Mouse (Mus musculus): ENCODE data around the gene Sik2.

Sik2 gene

DNA sequence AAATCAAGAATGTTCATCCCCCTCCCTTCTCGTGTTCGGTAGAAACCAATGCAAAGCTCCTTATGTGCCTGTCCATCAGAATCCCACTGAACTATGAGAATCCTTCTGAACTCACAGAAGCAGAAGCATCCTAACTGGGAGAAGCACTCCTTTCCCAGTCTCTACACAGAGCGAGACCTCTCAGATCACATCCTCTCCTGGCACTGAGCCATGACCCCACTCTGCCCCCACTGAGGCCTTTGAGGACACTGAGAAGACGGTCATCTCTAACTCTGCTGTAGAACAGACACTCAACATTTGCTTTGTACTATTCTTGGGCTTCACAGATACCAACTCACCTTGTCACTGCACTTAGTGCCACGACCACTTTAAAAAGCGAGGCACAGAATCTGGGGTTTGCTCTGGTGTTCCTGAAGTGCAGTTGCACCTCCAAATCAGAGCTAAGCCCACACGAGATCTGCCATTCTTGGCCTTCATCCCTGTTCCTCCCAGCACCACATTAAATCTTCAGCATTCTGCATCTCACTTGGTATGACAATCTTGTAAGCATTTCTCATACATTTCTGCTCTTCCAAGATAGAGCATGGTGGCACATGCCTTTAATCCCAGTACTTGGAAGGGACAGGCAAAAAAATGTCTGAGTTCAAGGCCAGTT, 96.9 kb downstream of the Sik2 start:
- no peak for DNase-seq

DNA sequence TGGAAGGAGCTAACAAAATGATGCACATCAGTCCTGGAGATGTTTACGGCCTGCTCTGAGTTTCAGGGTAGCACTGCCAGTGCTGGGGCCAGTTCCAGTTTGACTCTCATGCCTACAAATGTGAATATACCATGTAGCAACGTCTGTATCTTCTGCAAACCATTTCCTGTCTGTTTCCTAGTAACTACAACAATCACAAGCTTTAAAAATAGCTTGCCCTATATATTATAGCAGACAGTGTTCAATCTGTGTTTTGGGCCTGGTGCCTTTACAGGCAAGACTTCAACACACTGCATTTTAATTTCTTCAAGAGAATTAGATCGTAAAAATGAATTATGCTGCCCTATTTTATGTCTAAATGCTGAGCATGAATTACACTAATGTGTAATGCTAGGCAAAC, 103.6 kb downstream of the Sik2 start:
- DNase-seq: no peak

DNA sequence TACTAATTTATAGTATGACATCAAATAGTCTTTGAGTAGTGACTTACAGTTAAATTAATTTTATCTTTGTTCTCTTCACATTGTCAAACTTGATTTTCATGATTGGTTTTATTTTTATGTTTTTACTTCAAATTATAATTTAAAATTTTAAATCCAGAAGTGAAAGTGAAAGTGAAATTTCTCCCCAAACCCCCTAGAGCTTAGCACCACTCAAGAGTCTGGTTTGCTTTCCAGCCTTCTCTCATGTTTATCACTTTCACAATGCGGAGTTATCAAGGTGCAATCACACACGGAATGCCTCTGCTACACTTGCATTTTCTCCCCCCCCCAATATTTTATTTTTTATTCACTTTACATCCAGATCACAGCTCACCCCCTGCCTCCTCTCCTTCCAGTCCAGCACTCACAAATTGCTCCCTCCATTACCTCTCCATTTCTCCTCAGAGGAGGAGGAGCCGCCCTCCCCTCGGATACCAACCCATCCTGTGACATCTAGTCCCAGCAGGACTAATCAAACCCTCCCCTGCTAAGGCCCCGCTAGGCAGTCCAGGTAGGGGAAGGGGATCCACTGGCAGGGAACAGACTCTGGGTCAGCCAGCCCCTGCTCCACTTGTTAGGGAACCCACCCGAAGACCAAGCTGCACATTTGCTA, 104.6 kb downstream of the Sik2 start:
- DNase-seq: no peak

DNA sequence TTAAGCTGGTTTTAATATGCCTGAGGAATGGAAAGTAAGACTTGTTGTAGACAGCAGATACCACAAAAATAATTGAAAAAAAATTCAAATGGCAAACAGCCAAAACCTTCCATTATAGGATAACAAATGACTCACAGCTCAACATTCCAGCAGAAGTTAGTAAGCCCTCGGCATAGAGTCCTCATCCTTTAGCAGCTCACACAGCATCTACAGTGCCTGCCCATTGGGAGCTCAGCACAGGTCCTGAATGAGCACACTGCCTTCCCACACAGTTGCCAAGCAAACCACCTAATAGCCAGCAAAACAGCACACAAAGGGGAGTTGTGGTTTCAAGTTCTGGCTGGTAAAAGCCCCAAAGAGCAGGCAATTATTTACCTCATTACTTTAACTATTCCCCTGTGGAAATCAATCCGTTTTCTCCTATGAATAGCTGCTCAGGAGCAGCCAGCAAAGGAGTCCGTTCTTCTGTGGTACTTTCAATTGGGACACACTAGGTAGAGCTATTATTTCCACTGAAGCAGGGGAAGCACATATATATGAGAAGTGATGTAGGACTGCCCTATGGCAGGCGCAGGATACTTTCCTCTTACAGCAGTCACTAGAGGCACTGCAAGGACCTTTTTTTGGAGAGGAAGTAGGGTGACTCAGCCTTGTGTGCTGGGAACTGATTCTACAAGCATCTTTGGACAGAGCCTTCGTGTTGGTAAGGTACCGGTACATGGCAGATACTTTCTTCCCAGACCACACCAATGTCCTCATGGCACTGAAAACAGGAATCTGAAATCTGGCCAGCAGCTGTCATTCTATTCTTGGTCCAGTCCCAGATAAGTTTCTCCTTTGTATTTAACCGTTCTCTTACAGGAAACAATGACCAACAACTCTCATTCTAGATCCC, 108.6 kb downstream of the Sik2 start:
- no peak for DNase-seq

DNA sequence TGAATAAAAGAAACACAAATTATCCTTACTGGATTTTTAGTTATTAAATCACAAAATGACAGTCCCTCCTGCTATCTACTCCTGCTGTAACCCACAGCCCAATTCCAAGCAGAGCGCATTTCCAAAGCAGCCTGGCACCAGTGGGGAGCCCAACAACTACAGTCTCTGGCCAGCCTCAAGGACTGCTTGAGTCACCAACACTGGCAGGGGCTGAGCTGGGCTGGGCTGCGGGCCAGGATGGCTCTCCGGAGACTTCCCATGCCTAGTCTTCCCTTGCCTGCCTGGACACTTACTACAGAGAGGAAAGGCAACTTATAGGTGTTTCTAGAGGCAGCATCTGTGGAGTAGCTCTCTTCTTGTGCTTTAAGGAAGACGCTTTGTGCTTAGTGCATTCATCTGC, 115.2 kb downstream of the Sik2 start:
- DNase-seq: peak; percentile 97 to 98

DNA sequence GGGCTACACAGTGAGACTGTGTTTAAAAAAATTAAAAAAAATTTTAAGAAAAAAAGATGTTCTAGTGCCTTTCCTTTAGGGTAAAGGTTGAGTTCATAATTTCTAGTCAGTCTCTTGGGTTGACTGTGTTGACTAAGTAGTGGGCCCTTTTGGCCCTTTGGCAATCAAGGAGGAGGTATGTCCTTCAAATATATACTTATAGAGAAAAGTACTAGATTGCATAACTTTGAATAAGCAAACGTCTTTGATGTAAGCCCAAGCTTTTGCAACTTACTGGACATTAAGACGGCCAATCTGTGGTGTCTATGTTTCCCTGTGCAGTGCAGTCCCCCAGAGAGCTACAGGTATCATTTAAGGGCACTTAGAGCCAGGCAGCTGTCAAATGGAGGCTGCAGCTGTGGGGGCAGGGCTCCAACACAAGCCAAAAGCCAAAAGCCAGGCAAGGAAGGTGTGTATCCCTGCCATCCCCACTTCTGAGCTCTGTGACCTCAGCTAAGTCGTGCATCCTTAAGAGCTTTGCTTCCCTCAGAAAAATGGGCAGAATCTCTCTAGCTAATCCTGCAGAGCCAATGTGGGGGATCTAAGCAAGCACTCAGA, 118.3 kb downstream of the Sik2 start:
- DNase-seq: no peak

DNA sequence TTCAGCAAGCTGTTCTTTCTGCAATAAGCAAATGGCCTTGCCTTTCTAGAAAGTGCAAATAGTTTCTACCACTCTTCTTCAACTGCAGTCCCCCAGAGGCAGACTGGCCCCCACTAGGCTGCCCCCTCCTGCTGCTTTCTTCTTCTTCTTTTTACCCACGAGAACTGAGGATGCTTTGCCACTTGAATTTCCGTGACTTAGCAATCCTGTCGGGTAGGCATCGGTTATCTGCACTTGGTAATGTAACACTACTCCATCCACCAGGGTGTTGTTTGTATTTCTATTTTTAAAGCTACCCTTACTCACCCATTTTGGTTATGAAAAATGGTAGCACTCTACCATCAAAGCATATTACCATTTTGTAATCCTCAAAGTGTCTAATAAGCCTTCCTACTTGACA, 118.9 kb downstream of the Sik2 start:
- DNase-seq: no peak

DNA sequence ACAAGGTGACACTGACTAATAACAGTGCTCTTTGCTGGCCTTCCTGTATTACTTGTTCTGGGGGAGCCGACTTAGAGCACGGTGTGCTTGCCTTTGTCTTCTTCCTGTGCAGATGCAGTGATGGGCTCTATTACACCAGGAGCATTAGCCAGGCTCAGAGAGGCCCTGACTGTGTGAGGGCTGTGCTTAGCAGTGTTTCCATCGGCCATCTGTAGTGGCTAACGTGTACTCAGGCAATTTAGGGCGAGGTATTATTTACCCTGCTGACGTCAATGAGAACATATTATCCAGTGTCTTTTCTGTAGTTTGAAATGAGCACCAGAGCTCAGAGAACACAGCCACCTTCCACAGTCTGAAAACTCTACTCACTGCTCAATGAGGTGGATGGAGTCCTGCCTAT, 119.7 kb downstream of the Sik2 start:
- DNase-seq: peak in 1 of 2 experiments; percentile 28

DNA sequence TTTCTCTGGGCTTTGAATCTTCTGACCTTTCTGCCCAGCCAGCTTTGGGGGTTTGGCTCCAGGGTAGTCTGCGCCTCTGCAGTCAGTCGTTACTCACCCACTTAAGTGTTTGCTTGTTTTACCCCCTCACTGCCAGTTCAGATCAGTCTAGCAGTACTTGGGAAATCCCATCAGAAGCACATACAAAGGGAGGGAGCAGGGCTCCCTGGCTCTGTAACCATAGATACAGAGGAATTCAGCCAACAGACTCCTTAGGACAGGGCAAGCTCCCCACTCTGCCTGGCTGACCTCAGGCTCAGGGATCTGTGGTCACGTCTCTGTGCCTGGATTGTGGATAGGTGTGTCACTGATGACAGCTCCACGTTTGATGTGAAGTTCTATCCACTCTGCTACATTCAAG, 121.5 kb downstream of the Sik2 start:
- DNase-seq: peak in 1 of 2 experiments; percentile 24

DNA sequence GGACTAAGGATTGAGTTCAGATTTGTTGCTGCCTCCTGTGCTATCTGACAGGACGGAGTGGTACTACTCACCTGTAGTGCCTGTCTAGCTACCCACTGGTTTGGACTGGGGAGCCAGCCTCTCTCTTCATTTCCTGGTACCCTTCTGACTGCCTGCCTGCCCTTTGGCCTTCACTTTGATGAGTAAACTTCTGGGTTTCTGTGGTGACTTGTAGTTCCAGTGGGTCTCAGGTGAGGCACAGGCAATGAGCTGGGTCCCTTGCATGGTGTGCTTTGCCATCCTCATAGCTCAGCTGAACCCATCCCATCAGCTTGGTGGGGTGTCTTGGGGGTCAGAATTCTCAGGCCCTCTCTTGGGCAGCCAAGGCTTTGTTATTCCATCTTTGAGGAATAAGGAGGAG, 122.0 kb downstream of the Sik2 start:
- no peak for DNase-seq

DNA sequence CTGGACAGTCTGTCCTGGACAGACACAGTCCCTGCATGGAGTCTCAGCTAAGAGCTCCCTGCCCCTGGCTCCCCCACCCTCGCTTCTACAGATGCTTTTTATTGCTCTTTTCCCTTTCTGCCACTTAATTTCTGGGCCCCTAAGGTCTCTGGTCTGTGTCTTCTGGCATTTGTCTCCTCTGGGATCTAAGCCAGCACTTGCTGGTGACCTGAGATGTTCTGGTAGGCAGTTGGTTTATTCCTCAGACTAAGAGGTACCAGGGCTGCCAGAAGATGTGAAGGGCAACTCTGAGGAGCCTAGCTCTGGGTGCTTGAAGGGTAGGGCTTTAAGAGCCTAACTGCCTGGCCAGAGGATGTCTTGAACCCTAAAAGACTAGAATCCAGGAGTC, 123.3 kb downstream of the Sik2 start:
- peak; percentile 54 to 65 for DNase-seq

DNA sequence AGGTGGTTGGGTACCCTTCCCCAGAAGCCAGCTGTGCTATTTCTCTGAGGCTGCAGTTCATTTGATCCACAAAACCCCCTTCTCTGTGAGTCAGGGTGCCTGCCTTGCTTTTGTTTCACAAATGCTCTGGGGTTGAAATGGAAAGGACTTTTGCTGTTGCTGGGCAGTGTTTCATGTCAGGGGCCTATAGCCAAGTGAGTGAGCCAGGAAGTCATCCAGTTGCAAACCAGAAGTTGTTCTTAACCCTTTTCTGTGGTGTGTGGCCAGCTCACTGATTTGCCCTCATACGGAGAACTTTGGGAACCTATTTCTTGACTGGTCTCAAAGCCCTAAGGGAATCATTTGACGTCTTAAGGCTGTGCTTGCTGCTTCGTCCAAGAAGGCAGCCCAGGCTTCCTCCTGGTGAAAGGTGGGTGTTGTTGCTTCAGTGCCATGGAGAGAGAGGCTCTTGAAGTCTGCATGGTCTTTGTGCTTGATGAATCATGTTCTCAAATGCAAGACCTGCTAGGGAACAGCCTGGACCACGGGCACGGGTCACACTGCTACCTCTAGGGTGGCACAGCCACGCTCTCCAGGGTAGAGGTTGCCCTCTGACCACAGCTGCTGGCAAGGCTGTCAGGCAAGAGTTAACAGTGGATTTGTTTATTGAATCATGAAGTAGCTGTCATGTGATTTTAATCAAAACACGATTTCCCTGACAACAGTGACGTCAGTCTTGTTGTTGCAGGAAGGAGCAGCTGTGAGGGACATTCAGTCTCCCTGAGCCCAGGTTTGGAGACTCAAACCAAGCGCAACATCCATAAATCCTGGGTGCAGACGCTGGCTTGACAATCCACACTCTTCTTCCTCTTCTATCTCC, 123.9 kb downstream of the Sik2 start:
- DNase-seq: no peak

DNA sequence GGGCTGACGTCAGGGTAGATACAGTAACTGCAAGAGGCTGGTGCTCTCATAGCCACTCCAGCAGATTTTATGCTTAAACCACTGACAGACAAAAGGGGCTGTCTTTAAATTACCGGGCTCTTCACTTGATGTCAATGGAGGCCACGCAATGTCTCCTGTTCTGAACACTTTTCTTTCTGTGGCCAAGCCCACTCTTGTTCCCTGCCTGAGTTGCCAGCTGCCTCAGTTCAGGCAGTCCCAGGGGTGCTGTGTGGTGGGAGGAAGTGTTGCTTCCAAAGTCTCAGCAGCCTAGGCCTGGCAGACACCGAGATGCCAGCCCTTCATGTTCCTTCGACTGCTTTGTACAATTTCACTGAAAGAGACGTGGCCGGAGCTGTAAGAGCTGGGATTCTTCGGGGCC, 124.8 kb downstream of the Sik2 start:
- peak in 1 of 2 experiments; percentile 22 for DNase-seq

DNA sequence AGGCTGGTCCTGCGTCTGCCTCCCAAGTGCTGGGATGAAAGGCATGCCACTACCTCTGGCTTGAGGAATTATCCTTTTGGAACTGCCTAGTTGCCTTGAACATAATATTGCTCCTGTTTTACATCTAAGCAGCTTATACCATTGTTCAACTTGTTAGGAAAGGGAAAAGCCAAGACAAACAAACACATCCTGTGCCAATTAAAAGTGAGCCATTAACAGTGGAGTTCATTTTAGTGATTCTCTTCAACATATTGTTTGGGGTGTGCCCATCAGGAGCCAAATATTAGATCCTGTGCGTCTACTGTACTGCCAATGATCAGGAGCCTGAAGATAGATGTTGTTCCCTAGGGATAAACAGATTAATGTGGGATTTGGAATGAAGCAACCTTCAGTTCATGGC, 126.7 kb downstream of the Sik2 start:
- no peak for DNase-seq

DNA sequence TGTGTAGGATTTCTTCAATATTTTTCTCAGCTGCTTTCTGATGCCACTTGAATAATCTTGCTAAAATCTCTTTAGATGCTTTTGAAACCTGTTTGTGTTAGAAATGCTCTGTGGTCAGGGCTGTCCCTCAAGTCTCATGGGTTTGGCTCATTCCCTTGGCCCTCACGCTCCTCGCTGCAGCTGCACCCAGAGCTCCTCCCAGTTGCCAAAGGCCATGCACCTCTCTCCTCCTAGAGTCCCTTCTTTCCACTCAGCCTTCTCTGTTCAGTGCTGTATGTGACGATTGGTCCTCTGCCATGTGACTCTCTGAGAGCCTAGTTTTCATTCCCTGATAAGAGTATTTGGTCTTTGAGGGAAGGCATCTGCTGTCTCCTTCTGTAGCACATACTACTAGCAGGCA, 131.4 kb downstream of the Sik2 start:
- DNase-seq: no peak

DNA sequence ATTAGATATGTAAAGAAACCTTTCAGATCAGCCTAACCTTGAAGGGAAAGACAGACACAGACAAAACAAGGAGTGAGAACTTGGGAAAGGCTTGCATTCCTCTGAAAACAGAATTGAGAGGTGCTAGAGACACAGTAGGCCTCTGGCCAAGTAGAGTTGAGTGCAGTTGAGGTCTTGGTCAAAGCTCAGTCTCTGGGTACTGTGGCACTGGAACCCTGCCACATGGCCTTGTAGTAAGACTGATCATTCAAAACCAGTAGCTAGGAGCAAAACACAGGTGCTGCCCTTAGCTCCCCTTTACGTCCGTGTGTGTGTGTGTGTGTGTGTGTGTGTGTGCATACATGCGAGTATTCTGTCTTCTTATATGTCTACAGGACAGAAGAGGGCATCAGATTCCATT, 132.6 kb downstream of the Sik2 start:
- peak in 1 of 2 experiments; percentile 25 for DNase-seq

DNA sequence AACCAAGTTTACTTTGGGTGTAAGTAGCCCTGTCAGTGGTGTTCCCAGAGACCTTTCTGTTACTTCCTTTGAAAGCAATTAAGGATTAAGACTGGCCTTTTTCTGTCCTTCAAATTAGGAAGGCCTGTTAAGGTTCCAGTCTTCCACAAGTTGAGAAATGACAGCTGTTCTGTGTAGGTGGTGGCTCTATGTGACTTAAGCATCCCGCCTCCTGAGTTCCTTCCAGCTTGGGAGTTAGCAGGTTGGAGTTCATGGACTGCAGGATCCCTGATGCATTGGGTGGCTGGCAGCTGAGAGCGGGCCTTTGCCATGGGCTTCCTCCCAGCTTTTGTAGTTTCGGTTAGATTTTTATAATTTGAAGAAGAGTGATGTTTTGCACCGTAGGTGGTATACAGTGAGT, 133.4 kb downstream of the Sik2 start:
- DNase-seq: no peak

DNA sequence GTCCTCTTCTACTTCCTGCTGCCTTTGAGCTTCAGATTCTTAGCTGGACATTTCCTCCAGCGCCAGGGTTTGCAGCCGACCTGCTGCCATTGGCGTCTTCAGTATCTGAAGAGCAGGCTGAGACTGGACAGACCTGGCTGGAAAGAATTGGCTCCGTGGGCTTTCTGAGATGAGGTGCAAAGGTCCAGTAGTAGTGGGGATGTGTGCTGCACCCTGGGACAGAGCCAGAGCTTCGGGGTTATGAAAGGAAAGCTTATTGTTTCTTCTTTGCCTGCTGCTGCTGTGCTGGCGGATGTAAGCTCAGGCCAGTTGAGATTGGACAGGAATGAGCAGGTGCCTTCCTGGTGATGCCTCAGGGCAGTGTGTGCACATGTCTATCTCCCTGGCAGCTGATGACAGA, 134.8 kb downstream of the Sik2 start:
- peak in 1 of 2 experiments; percentile 37 for DNase-seq

DNA sequence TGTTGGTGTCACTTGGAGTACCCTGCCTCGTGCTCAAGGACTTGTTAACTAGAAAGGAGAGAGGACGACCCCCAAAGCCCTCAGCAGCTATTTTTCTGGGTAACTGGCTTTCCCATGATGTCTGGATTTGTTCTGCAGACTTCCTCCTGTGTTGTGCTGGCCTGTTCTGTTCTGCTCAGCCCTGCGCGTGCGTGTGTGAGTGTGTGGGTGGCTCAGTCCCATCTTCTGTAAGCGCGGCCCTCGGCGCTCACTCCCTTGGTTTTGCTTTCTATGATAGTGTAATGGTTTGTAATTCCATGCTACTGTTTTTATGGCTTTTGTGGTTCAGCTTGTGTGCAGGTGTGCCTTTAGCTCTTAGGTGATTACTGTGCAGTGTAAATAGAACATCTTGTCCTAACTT, 135.7 kb downstream of the Sik2 start:
- no peak for DNase-seq

DNA sequence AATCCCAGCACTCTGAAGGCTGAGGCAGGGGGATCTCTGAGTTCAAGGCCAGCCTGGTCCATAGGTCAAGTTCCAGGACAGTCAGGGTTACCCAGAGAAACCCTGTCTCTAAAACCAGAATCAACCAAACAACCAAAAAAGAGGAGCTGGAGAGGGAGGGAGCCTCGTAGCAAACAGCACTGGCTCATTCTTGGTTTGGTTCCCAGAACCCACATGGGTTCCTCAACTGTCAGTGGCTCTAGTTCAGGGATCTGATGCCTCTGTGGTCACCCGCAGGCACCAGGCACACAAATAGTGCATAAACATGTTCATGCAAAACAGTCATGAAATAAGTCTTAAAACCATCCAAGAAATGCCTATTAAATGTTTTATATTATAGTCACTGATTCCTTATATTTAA, 140.7 kb downstream of the Sik2 start:
- peak; percentile 75 to 85 for DNase-seq

DNA sequence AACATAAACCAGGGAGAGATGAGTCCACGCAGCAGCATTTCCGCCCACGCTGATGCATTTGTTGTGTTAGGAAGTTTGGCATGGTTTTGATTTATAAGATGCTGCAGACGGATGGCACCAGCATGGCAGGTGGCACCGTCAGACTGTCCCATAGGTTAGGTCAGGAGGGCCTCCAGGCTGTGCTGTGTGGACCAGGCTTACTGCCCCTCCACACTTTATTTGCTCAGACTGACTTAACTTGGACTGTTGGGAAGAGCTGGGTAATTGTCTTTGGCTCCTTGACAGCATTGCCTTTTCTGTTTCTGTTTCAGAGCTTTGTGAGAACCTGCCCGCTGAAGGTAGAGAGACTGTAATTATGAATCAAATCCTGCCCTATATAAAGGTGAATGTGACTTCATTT, 141.9 kb downstream of the Sik2 start:
- DNase-seq: peak; percentile 44

DNA sequence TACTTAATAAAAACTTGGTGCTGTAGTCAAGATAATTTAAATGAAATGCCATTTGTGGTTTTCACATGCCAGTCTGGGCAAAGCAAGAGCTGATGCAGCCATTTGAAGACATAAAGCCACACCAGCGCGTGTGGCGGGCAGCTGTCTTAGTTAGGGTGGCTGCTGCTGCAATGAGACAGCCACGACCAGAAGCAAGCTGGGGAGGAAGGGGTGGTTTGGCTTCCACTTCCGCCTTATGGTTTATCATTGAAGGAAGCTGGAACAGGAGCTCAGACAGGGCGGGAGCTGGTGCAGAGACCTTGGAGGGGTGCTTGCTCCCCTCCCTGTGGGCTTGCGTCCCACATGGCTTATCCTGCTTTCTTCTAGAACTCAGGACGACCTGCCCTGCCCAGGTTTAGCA, 143.1 kb downstream of the Sik2 start:
- DNase-seq: no peak

DNA sequence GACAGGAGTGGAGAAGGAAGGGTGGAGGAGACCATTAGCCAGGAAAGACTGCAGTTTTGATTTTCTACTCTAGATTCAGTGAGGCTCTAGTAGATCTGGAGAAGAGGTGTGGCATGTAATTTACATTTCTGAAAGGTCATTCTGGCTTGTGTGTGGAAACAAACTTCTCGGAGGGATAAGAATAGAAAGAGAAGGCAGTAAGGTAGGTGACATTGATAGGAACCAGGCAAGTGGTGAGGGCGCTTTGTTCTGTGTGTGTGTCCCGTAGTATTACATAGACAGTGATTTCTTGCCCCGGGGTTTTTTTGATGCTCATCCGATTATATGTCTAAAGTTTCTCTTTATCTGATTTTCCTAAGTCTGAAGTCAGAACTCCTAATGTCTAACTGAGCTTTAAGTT, 144.0 kb downstream of the Sik2 start:
- DNase-seq: no peak
